Mouse (Mus musculus) heart, adult 2 months (tissue): Measurements from ENCODE around the gene Pde1a.

ENCODE experiments used
- CTCF ChIP-seq: fragments of 200-600 bp; IDR thresholded peaks from 2 replicates; pipeline ENCODE4 v1.8.1; 2022; ENCODE audit warnings: antibody characterized with exemption, mild to moderate bottlenecking, moderate library complexity
- POLR2A ChIP-seq: fragments of 200-500 bp; IDR thresholded peaks from 2 replicates; pipeline ENCODE4 v1.6.1; 2011; ENCODE audit warnings: mild to moderate bottlenecking, low read depth, low read length, control low read depth; ENCODE audit not compliant: insufficient read depth

- TF ChIP-seq CTCF (no peak), POLR2A (no peak)
Measured at GRCm38 (mm10) chr2:79890726-79891125, 238.5 kb downstream of the Pde1a start.
